Mouse (Mus musculus) naive thymus-derived CD4-positive, alpha-beta T cell, adult 2 months (primary cell): ENCODE data around the gene Crocc2.

ENCODE experiments used
- DNase-seq: peaks from one replicate; pipeline ENCODE4 v3.0.0-alpha.2; 2011; ENCODE audit warnings: low read depth

Crocc2 gene

GRCm38 (mm10) chr1:93216839-93217497, 48.4 kb downstream of the Crocc2 start:
- no peak for DNase-seq

- no peak for DNase-seq
Observed at GRCm38 (mm10) chr1:93217530-93217929, 49.0 kb downstream of the Crocc2 start.

- DNase-seq, result no peak
Observed at GRCm38 (mm10) chr1:93220776-93221175, 52.3 kb downstream of the Crocc2 start.

GRCm38 (mm10) chr1:93223972-93224371, 55.4 kb downstream of the Crocc2 start:
- DNase-seq, result peak; percentile 43

GRCm38 (mm10) chr1:93225226-93225625, 56.7 kb downstream of the Crocc2 start:
- DNase-seq, result no peak

GRCm38 (mm10) chr1:93225731-93226520, 57.4 kb downstream of the Crocc2 start:
- no peak for DNase-seq

GRCm38 (mm10) chr1:93227303-93227975, 58.9 kb downstream of the Crocc2 start:
- no peak for DNase-seq

GRCm38 (mm10) chr1:93227976-93228365, 59.4 kb downstream of the Crocc2 start:
- DNase-seq, result no peak

GRCm38 (mm10) chr1:93229221-93229620, 60.7 kb downstream of the Crocc2 start:
- DNase-seq, result no peak

- no peak for DNase-seq
Observed at GRCm38 (mm10) chr1:93229626-93230025, 61.1 kb downstream of the Crocc2 start.

GRCm38 (mm10) chr1:93235576-93236544, 67.3 kb downstream of the Crocc2 start, which contains the start of gene Sned1:
Sned1 (plus strand) TSS chr1:93235841.
- no peak for DNase-seq

GRCm38 (mm10) chr1:93236545-93236924, 68.0 kb downstream of the Crocc2 start:
- no peak for DNase-seq

- DNase-seq, result no peak
Observed at GRCm38 (mm10) chr1:93237676-93238075, 69.2 kb downstream of the Crocc2 start.

- no peak for DNase-seq
Observed at GRCm38 (mm10) chr1:93238201-93238600, 69.7 kb downstream of the Crocc2 start.

- DNase-seq, result no peak
Observed at GRCm38 (mm10) chr1:93245936-93246335, 77.4 kb downstream of the Crocc2 start.

- DNase-seq, result no peak
Observed at GRCm38 (mm10) chr1:93252586-93252985, 84.1 kb downstream of the Crocc2 start.

GRCm38 (mm10) chr1:93255761-93256160, 87.2 kb downstream of the Crocc2 start:
- DNase-seq, result no peak

GRCm38 (mm10) chr1:93257560-93257959, 89.0 kb downstream of the Crocc2 start:
- DNase-seq, result no peak

GRCm38 (mm10) chr1:93267207-93267606, 98.7 kb downstream of the Crocc2 start:
- no peak for DNase-seq

GRCm38 (mm10) chr1:93268246-93268645, 99.7 kb downstream of the Crocc2 start:
- no peak for DNase-seq

- no peak for DNase-seq
Observed at GRCm38 (mm10) chr1:93270516-93271240, 102.2 kb downstream of the Crocc2 start.
